Mouse (Mus musculus): ENCODE measurements at regions not wholly inside any gene's neighbourhood (a gene's known extent, or its start where the extent isn't known, plus 50 kb on each side); places are given as distances from the start of the nearest gene placed in this dataset.
A peak's percentile ranks its signal among the peaks of the same experiment; 100 is the strongest.

- Histone ChIP-seq H3K4me3 (ENCODE audit: low read length) (no peak overlapping the region), H3K36me3 (ENCODE audit: control insufficient read depth, insufficient read depth, low read length) (no peaks in the 10 kb centered on the region), H3K4me2 (ENCODE audit: low read depth, low read length) (no peak overlapping the region), H3K9ac (ENCODE audit: low read length) (no peak overlapping the region), H3K27me3 (ENCODE audit: control insufficient read depth, insufficient read depth, low read depth, low read length) (no peaks in the 10 kb centered on the region), H3K9me3 (ENCODE audit: control insufficient read depth, low read length) (no peaks in the 10 kb centered on the region), H3K4me1 (replicated peaks; ENCODE audit: control insufficient read depth, insufficient read depth, low read length) (peaks cover 13% of the 10 kb centered on the region), H3K27ac (ENCODE audit: low read length) (no peak overlapping the region)
- ATAC-seq (ENCODE audit: low read depth): no peak
- 69% methylated on average over 2 of the region's 2 CpGs for whole genome bisulfite sequencing
These were observed 86.7 kb upstream of the Egln3 start for GRCm38 (mm10) chr12:54290311-54290710.

GRCm38 (mm10) chr12:54288747-54289146 lies 85.1 kb upstream of the Egln3 start:
- no peaks in the 10 kb centered on the region for H3K9me3 ChIP-seq (ENCODE audit: control insufficient read depth, low read length)
- no peak overlapping the region for H3K4me2 ChIP-seq (ENCODE audit: low read depth, low read length)
- no peak for ATAC-seq (ENCODE audit: low read depth)
- H3K27ac ChIP-seq (ENCODE audit: low read length): no peak overlapping the region
- H3K36me3 ChIP-seq (ENCODE audit: control insufficient read depth, insufficient read depth, low read length): no peaks in the 10 kb centered on the region
- no peaks in the 10 kb centered on the region for H3K27me3 ChIP-seq (ENCODE audit: control insufficient read depth, insufficient read depth, low read depth, low read length)
- H3K9ac ChIP-seq (ENCODE audit: low read length): no peak overlapping the region
- no peak overlapping the region for H3K4me3 ChIP-seq (ENCODE audit: low read length)
- peaks cover 14% of the 10 kb centered on the region for H3K4me1 ChIP-seq (replicated peaks; ENCODE audit: control insufficient read depth, insufficient read depth, low read length)
- WGBS: 56% methylated on average over 4 of the region's 4 CpGs

GRCm38 (mm10) chr12:54288041-54288502 lies 84.4 kb upstream of the Egln3 start:
- no peak overlapping the region for H3K9ac ChIP-seq (ENCODE audit: low read length)
- ATAC-seq (ENCODE audit: low read depth): no peak
- H3K27ac ChIP-seq (ENCODE audit: low read length): no peak overlapping the region
- H3K36me3 ChIP-seq (ENCODE audit: control insufficient read depth, insufficient read depth, low read length): no peaks in the 10 kb centered on the region
- WGBS: 64% methylated on average over 6 of the region's 6 CpGs
- no peak overlapping the region for H3K4me3 ChIP-seq (ENCODE audit: low read length)
- H3K4me1 ChIP-seq (replicated peaks; ENCODE audit: control insufficient read depth, insufficient read depth, low read length): peaks cover 14% of the 10 kb centered on the region
- no peaks in the 10 kb centered on the region for H3K27me3 ChIP-seq (ENCODE audit: control insufficient read depth, insufficient read depth, low read depth, low read length)
- H3K9me3 ChIP-seq (ENCODE audit: control insufficient read depth, low read length): no peaks in the 10 kb centered on the region
- no peak overlapping the region for H3K4me2 ChIP-seq (ENCODE audit: low read depth, low read length)

GRCm38 (mm10) chr12:54286911-54287819 lies 83.5 kb upstream of the Egln3 start:
- peaks cover 14% of the 10 kb centered on the region for H3K4me1 ChIP-seq (replicated peaks; ENCODE audit: control insufficient read depth, insufficient read depth, low read length)
- peak; percentile 61 for ATAC-seq (ENCODE audit: low read depth)
- H3K9me3 ChIP-seq (ENCODE audit: control insufficient read depth, low read length): no peaks in the 10 kb centered on the region
- no peaks in the 10 kb centered on the region for H3K27me3 ChIP-seq (ENCODE audit: control insufficient read depth, insufficient read depth, low read depth, low read length)
- H3K9ac ChIP-seq (ENCODE audit: low read length): no peak overlapping the region
- 0 out of 2 replicates have a peak overlapping the region, but pooled peaks have one; percentile 7 for H3K27ac ChIP-seq (ENCODE audit: low read length)
- H3K4me3 ChIP-seq (ENCODE audit: low read length): no peak overlapping the region
- no peak overlapping the region for H3K4me2 ChIP-seq (ENCODE audit: low read depth, low read length)
- WGBS: 50% methylated on average over 16 of the region's 16 CpGs
- no peaks in the 10 kb centered on the region for H3K36me3 ChIP-seq (ENCODE audit: control insufficient read depth, insufficient read depth, low read length)

GRCm38 (mm10) chr12:54283646-54284045 lies 80.0 kb upstream of the Egln3 start:
- H3K27ac ChIP-seq (ENCODE audit: low read length): no peak overlapping the region
- H3K27me3 ChIP-seq (ENCODE audit: control insufficient read depth, insufficient read depth, low read depth, low read length): no peaks in the 10 kb centered on the region
- 43% methylated on average over 4 of the region's 4 CpGs for WGBS
- H3K4me3 ChIP-seq (ENCODE audit: low read length): no peak overlapping the region
- no peak for ATAC-seq (ENCODE audit: low read depth)
- no peak overlapping the region for H3K4me2 ChIP-seq (ENCODE audit: low read depth, low read length)
- no peaks in the 10 kb centered on the region for H3K36me3 ChIP-seq (ENCODE audit: control insufficient read depth, insufficient read depth, low read length)
- no peak overlapping the region for H3K9ac ChIP-seq (ENCODE audit: low read length)
- H3K4me1 ChIP-seq (replicated peaks; ENCODE audit: control insufficient read depth, insufficient read depth, low read length): peaks cover 22% of the 10 kb centered on the region
- H3K9me3 ChIP-seq (ENCODE audit: control insufficient read depth, low read length): no peaks in the 10 kb centered on the region

GRCm38 (mm10) chr12:54283011-54283410 lies 79.4 kb upstream of the Egln3 start:
- Histone ChIP-seq H3K9ac (ENCODE audit: low read length) (no peak overlapping the region), H3K4me1 (replicated peaks; ENCODE audit: control insufficient read depth, insufficient read depth, low read length) (peaks cover 22% of the 10 kb centered on the region), H3K36me3 (ENCODE audit: control insufficient read depth, insufficient read depth, low read length) (no peaks in the 10 kb centered on the region), H3K27ac (ENCODE audit: low read length) (no peak overlapping the region), H3K9me3 (ENCODE audit: control insufficient read depth, low read length) (no peaks in the 10 kb centered on the region), H3K4me3 (ENCODE audit: low read length) (no peak overlapping the region), H3K27me3 (ENCODE audit: control insufficient read depth, insufficient read depth, low read depth, low read length) (no peaks in the 10 kb centered on the region), H3K4me2 (ENCODE audit: low read depth, low read length) (no peak overlapping the region)
- no peak for ATAC-seq (ENCODE audit: low read depth)
- WGBS: 90% methylated on average over 1 of the region's 1 CpGs

- Histone ChIP-seq H3K36me3 (ENCODE audit: control insufficient read depth, insufficient read depth, low read length) (no peaks in the 10 kb centered on the region), H3K9ac (ENCODE audit: low read length) (no peak overlapping the region), H3K4me2 (ENCODE audit: low read depth, low read length) (no peak overlapping the region), H3K4me3 (ENCODE audit: low read length) (no peak overlapping the region), H3K27ac (ENCODE audit: low read length) (no peak overlapping the region), H3K27me3 (ENCODE audit: control insufficient read depth, insufficient read depth, low read depth, low read length) (no peaks in the 10 kb centered on the region; the same call in 1 of the 2 replicates), H3K4me1 (replicated peaks; ENCODE audit: control insufficient read depth, insufficient read depth, low read length) (peaks cover 22% of the 10 kb centered on the region), H3K9me3 (ENCODE audit: control insufficient read depth, low read length) (no peaks in the 10 kb centered on the region)
- peak; percentile 53; the same call in 1 of the 2 replicates for ATAC-seq (ENCODE audit: low read depth)
- WGBS: 39% methylated on average over 4 of the region's 4 CpGs
These were observed 78.7 kb upstream of the Egln3 start for GRCm38 (mm10) chr12:54282281-54282921.

GRCm38 (mm10) chr12:54280457-54280856 lies 76.8 kb upstream of the Egln3 start:
- no peaks in the 10 kb centered on the region; the same call in 1 of the 2 replicates for H3K27me3 ChIP-seq (ENCODE audit: control insufficient read depth, insufficient read depth, low read depth, low read length)

GRCm38 (mm10) chr12:54280001-54280400 lies 76.3 kb upstream of the Egln3 start:
- H3K4me2 ChIP-seq (ENCODE audit: low read depth, low read length): no peak overlapping the region
- no peak for ATAC-seq (ENCODE audit: low read depth)
- no peak overlapping the region for H3K4me3 ChIP-seq (ENCODE audit: low read length)
- H3K36me3 ChIP-seq (ENCODE audit: control insufficient read depth, insufficient read depth, low read length): no peaks in the 10 kb centered on the region
- H3K27me3 ChIP-seq (ENCODE audit: control insufficient read depth, insufficient read depth, low read depth, low read length): no peaks in the 10 kb centered on the region; the same call in 1 of the 2 replicates
- no peaks in the 10 kb centered on the region for H3K9me3 ChIP-seq (ENCODE audit: control insufficient read depth, low read length)
- WGBS: 71% methylated on average over 3 of the region's 3 CpGs
- H3K27ac ChIP-seq (ENCODE audit: low read length): no peak overlapping the region
- H3K9ac ChIP-seq (ENCODE audit: low read length): no peak overlapping the region
- peaks cover 8% of the 10 kb centered on the region for H3K4me1 ChIP-seq (replicated peaks; ENCODE audit: control insufficient read depth, insufficient read depth, low read length)

More at GRCm38 (mm10) chr12:54280457-54280856, 76.8 kb upstream of the Egln3 start:
- peaks cover 11% of the 10 kb centered on the region for H3K4me1 ChIP-seq (replicated peaks; ENCODE audit: control insufficient read depth, insufficient read depth, low read length)
- H3K36me3 ChIP-seq (ENCODE audit: control insufficient read depth, insufficient read depth, low read length): no peaks in the 10 kb centered on the region
- no peak overlapping the region for H3K4me3 ChIP-seq (ENCODE audit: low read length)
- 58% methylated on average over 4 of the region's 4 CpGs for WGBS
- no peaks in the 10 kb centered on the region for H3K9me3 ChIP-seq (ENCODE audit: control insufficient read depth, low read length)
- H3K9ac ChIP-seq (ENCODE audit: low read length): no peak overlapping the region
- H3K27ac ChIP-seq (ENCODE audit: low read length): no peak overlapping the region
- ATAC-seq (ENCODE audit: low read depth): no peak; the same call in 1 of the 2 replicates
- no peak overlapping the region for H3K4me2 ChIP-seq (ENCODE audit: low read depth, low read length)

All from lung, embryonic 16.5 days (tissue).